Mouse (Mus musculus): ENCODE data around the gene Zmat3. TPM values are rescaled to one million over a fixed set of nuclear protein-coding genes. Genes with fewer than 3 reads are reported as not detected.

The Zmat3 gene
- polyA plus RNA-seq, 1 experiment from 2014 or later = 7.5 TPM

GRCm38 (mm10) chr3:32366246-32366734 is 476 bp upstream of the Zmat3 start:
- peak overlapping the region; percentile 89 for H3K4me3 ChIP-seq (replicated peaks)
- H3K9ac ChIP-seq (replicated peaks) = peak overlapping the region; percentile 86
- no peaks in the 10 kb centered on the region for H3K9me3 ChIP-seq (replicated peaks)
- H3K27ac ChIP-seq (replicated peaks) = peak overlapping the region; percentile 94
- peaks cover 26% of the 10 kb centered on the region for H3K4me1 ChIP-seq
- peak overlapping the region; percentile 67 for H3K4me2 ChIP-seq
- no peaks in the 10 kb centered on the region for H3K36me3 ChIP-seq
- no peaks in the 10 kb centered on the region for H3K27me3 ChIP-seq (replicated peaks)
- 48% methylated on average over 17 of the region's 17 CpGs for WGBS
- ATAC-seq (ENCODE audit: low FRiP score) = peak; percentile 72

- H3K9me3 ChIP-seq (replicated peaks) = no peaks in the 10 kb centered on the region
- WGBS = under 1% methylated on average over 47 of the region's 54 CpGs
- peak overlapping the region; percentile 86 for H3K9ac ChIP-seq (replicated peaks)
- H3K27me3 ChIP-seq (replicated peaks) = no peaks in the 10 kb centered on the region
- peaks cover 35% of the 10 kb centered on the region for H3K4me1 ChIP-seq
- peak overlapping the region; percentile 94 for H3K27ac ChIP-seq (replicated peaks)
- peak overlapping the region; percentile 89 for H3K4me3 ChIP-seq (replicated peaks)
- H3K4me2 ChIP-seq = peak overlapping the region; percentile 67
- ATAC-seq (ENCODE audit: low FRiP score) = peak; percentile 74
- no peaks in the 10 kb centered on the region for H3K36me3 ChIP-seq
Observed at GRCm38 (mm10) chr3:32364841-32365545, 821 bp downstream of the Zmat3 start.

GRCm38 (mm10) chr3:32364195-32364594 is 1.6 kb downstream of the Zmat3 start:
- 31% methylated on average over 4 of the region's 4 CpGs for WGBS

GRCm38 (mm10) chr3:32361221-32361620 is 4.6 kb downstream of the Zmat3 start:
- Histone ChIP-seq H3K4me2 (no peak overlapping the region), H3K4me1 (peaks cover 28% of the 10 kb centered on the region), H3K27me3 (replicated peaks) (no peaks in the 10 kb centered on the region), H3K4me3 (replicated peaks) (no peak overlapping the region), H3K36me3 (no peaks in the 10 kb centered on the region), H3K9ac (replicated peaks) (no peak overlapping the region), H3K9me3 (replicated peaks) (no peaks in the 10 kb centered on the region), H3K27ac (replicated peaks) (no peak overlapping the region)
- ATAC-seq (ENCODE audit: low FRiP score) = no peak
- 40% methylated on average over 6 of the region's 6 CpGs for WGBS

More at GRCm38 (mm10) chr3:32364195-32364594, 1.6 kb downstream of the Zmat3 start:
- ATAC-seq (ENCODE audit: low FRiP score) = no peak
- no peaks in the 10 kb centered on the region for H3K9me3 ChIP-seq (replicated peaks)
- H3K27me3 ChIP-seq (replicated peaks) = no peaks in the 10 kb centered on the region
- peaks cover 35% of the 10 kb centered on the region for H3K4me1 ChIP-seq
- H3K36me3 ChIP-seq = no peaks in the 10 kb centered on the region
- H3K9ac ChIP-seq (replicated peaks) = peak overlapping the region; percentile 55
- H3K4me3 ChIP-seq (replicated peaks) = peak overlapping the region; percentile 89
- peak overlapping the region; percentile 63; the same call in 1 of the 2 replicates for H3K27ac ChIP-seq (replicated peaks)
- H3K4me2 ChIP-seq = peak overlapping the region; percentile 67

GRCm38 (mm10) chr3:32347881-32348280 is 17.9 kb downstream of the Zmat3 start:
- Histone ChIP-seq H3K36me3 (peaks cover 27% of the 10 kb centered on the region), H3K4me1 (0 out of 2 replicates have a peak, but pooled peaks cover 3% of the 10 kb centered on the region), H3K4me2 (no peak overlapping the region), H3K9me3 (replicated peaks) (no peaks in the 10 kb centered on the region), H3K4me3 (replicated peaks) (no peak overlapping the region), H3K9ac (replicated peaks) (no peak overlapping the region), H3K27ac (replicated peaks) (no peak overlapping the region), H3K27me3 (replicated peaks) (no peaks in the 10 kb centered on the region)
- peak; percentile 68; the same call in 1 of the 2 replicates for ATAC-seq (ENCODE audit: low FRiP score)
- WGBS = 80% methylated on average over 6 of the region's 6 CpGs

- no peak overlapping the region for H3K27ac ChIP-seq (replicated peaks)
- no peak overlapping the region for H3K4me2 ChIP-seq
- H3K4me1 ChIP-seq = 0 out of 2 replicates have a peak, but pooled peaks cover 3% of the 10 kb centered on the region
- no peaks in the 10 kb centered on the region for H3K27me3 ChIP-seq (replicated peaks)
- no peak overlapping the region for H3K9ac ChIP-seq (replicated peaks)
- 90% methylated on average over 11 of the region's 11 CpGs for WGBS
- ATAC-seq (ENCODE audit: low FRiP score) = no peak
- peaks cover 37% of the 10 kb centered on the region for H3K36me3 ChIP-seq
- H3K4me3 ChIP-seq (replicated peaks) = no peak overlapping the region
- H3K9me3 ChIP-seq (replicated peaks) = no peaks in the 10 kb centered on the region
Observed at GRCm38 (mm10) chr3:32345249-32345648, 20.6 kb downstream of the Zmat3 start.

- no peak for ATAC-seq (ENCODE audit: low FRiP score)
- H3K27me3 ChIP-seq (replicated peaks) = no peaks in the 10 kb centered on the region
- no peak overlapping the region for H3K4me3 ChIP-seq (replicated peaks)
- WGBS = 81% methylated on average over 5 of the region's 5 CpGs
- H3K36me3 ChIP-seq = peaks cover 37% of the 10 kb centered on the region
- 0 out of 2 replicates have a peak, but pooled peaks cover 3% of the 10 kb centered on the region for H3K4me1 ChIP-seq
- no peaks in the 10 kb centered on the region for H3K9me3 ChIP-seq (replicated peaks)
- H3K9ac ChIP-seq (replicated peaks) = no peak overlapping the region
- no peak overlapping the region for H3K4me2 ChIP-seq
- no peak overlapping the region for H3K27ac ChIP-seq (replicated peaks)
Observed at GRCm38 (mm10) chr3:32344825-32345224, 21.0 kb downstream of the Zmat3 start.

- ATAC-seq (ENCODE audit: low FRiP score) = peak; percentile 48; the same call in 1 of the 2 replicates
- no peak overlapping the region for H3K4me2 ChIP-seq
- H3K9ac ChIP-seq (replicated peaks) = no peak overlapping the region
- no peaks in the 10 kb centered on the region for H3K9me3 ChIP-seq (replicated peaks)
- H3K27me3 ChIP-seq (replicated peaks) = no peaks in the 10 kb centered on the region
- peak overlapping the region; percentile 9; the same call in 1 of the 2 replicates for H3K27ac ChIP-seq (replicated peaks)
- 0 out of 2 replicates have a peak, but pooled peaks cover 3% of the 10 kb centered on the region for H3K4me1 ChIP-seq
- peaks cover 34% of the 10 kb centered on the region for H3K36me3 ChIP-seq
- 75% methylated on average over 12 of the region's 12 CpGs for WGBS
- H3K4me3 ChIP-seq (replicated peaks) = no peak overlapping the region
Observed at GRCm38 (mm10) chr3:32343371-32343770, 22.4 kb downstream of the Zmat3 start.

GRCm38 (mm10) chr3:32341434-32341833 is 24.4 kb downstream of the Zmat3 start:
- no peak for ATAC-seq (ENCODE audit: low FRiP score)
- WGBS = 94% methylated on average over 19 of the region's 19 CpGs
- Histone ChIP-seq H3K9me3 (replicated peaks) (no peaks in the 10 kb centered on the region), H3K4me2 (no peak overlapping the region), H3K9ac (replicated peaks) (no peak overlapping the region), H3K27ac (replicated peaks) (no peak overlapping the region), H3K4me1 (0 out of 2 replicates have a peak, but pooled peaks cover 5% of the 10 kb centered on the region), H3K27me3 (replicated peaks) (no peaks in the 10 kb centered on the region), H3K4me3 (replicated peaks) (no peak overlapping the region), H3K36me3 (peaks cover 39% of the 10 kb centered on the region)

GRCm38 (mm10) chr3:32338231-32338630 is 27.6 kb downstream of the Zmat3 start:
- Histone ChIP-seq H3K36me3 (peaks cover 31% of the 10 kb centered on the region), H3K4me3 (replicated peaks) (no peak overlapping the region), H3K4me1 (0 out of 2 replicates have a peak, but pooled peaks cover 5% of the 10 kb centered on the region), H3K9ac (replicated peaks) (no peak overlapping the region), H3K27ac (replicated peaks) (no peak overlapping the region), H3K27me3 (replicated peaks) (no peaks in the 10 kb centered on the region), H3K9me3 (replicated peaks) (no peaks in the 10 kb centered on the region), H3K4me2 (no peak overlapping the region)
- ATAC-seq (ENCODE audit: low FRiP score) = no peak
- 83% methylated on average over 7 of the region's 7 CpGs for WGBS

GRCm38 (mm10) chr3:32337770-32338169 is 28.0 kb downstream of the Zmat3 start:
- Histone ChIP-seq H3K4me2 (no peak overlapping the region), H3K4me3 (replicated peaks) (no peak overlapping the region), H3K9ac (replicated peaks) (no peak overlapping the region), H3K27me3 (replicated peaks) (no peaks in the 10 kb centered on the region), H3K36me3 (peaks cover 28% of the 10 kb centered on the region), H3K9me3 (replicated peaks) (no peaks in the 10 kb centered on the region), H3K27ac (replicated peaks) (no peak overlapping the region), H3K4me1 (0 out of 2 replicates have a peak, but pooled peaks cover 5% of the 10 kb centered on the region)
- no peak for ATAC-seq (ENCODE audit: low FRiP score)
- 85% methylated on average over 7 of the region's 7 CpGs for WGBS

- 85% methylated on average over 11 of the region's 11 CpGs for WGBS
- H3K27ac ChIP-seq (replicated peaks) = no peak overlapping the region
- no peak overlapping the region for H3K4me3 ChIP-seq (replicated peaks)
- H3K9me3 ChIP-seq (replicated peaks) = no peaks in the 10 kb centered on the region
- no peak overlapping the region for H3K4me2 ChIP-seq
- 0 out of 2 replicates have a peak, but pooled peaks cover 5% of the 10 kb centered on the region for H3K4me1 ChIP-seq
- H3K27me3 ChIP-seq (replicated peaks) = no peaks in the 10 kb centered on the region
- H3K9ac ChIP-seq (replicated peaks) = no peak overlapping the region
- ATAC-seq (ENCODE audit: low FRiP score) = no peak
- H3K36me3 ChIP-seq = 0 out of 2 replicates have a peak, but pooled peaks cover 7% of the 10 kb centered on the region
Observed at GRCm38 (mm10) chr3:32334901-32335300, 30.9 kb downstream of the Zmat3 start.
